Mouse (Mus musculus) heart, adult 2 months (tissue): ENCODE data around the gene 2010106E10Rik. TPM values are rescaled to one million over a fixed set of nuclear protein-coding genes. Genes with fewer than 3 reads are reported as not detected.

Experiments
- DNase-seq, 2 experiments: peaks; one replicate each; pipeline ENCODE4 v3.0.0; 2021
- H3K27ac ChIP-seq: fragments of 200-600 bp; 2 replicates; pipeline ENCODE4 v1.8.1; 2022
- H3K27me3 ChIP-seq: fragments of 200-500 bp; 2 replicates; pipeline ENCODE4 v1.6.1; 2012; ENCODE audit warnings: mild to moderate bottlenecking, low read length, inconsistent platforms, mixed read lengths; ENCODE audit not compliant: control insufficient read depth, insufficient read depth
- H3K36me3 ChIP-seq: fragments of 200-500 bp; 2 replicates; pipeline ENCODE4 v1.6.1; 2012; ENCODE audit warnings: low read length, inconsistent platforms; ENCODE audit not compliant: control insufficient read depth, insufficient read depth
- H3K4me1 ChIP-seq: fragments of 200-500 bp; 2 replicates; pipeline ENCODE4 v1.6.1; 2011; ENCODE audit warnings: low read length; ENCODE audit not compliant: control insufficient read depth, insufficient read depth
- H3K4me3 ChIP-seq: fragments of 200-600 bp; 2 replicates; pipeline ENCODE4 v1.8.1; 2022
- H3K79me2 ChIP-seq: fragments of 200-500 bp; replicated peaks from 2 replicates; pipeline ENCODE4 v1.6.1; 2012; ENCODE audit warnings: mild to moderate bottlenecking, inconsistent platforms, low read length, moderate library complexity, mixed read lengths; ENCODE audit not compliant: control insufficient read depth, insufficient read depth
- H3K9ac ChIP-seq: fragments of 200-500 bp; 2 replicates; pipeline ENCODE4 v1.6.1; 2012; ENCODE audit warnings: low read depth, mild to moderate bottlenecking, control low read depth, inconsistent platforms, low read length, mixed read lengths
- CTCF ChIP-seq: fragments of 200-600 bp; IDR thresholded peaks from 2 replicates; pipeline ENCODE4 v1.8.1; 2022; ENCODE audit warnings: antibody characterized with exemption, mild to moderate bottlenecking, moderate library complexity
- EP300 ChIP-seq: fragments of 200-500 bp; IDR thresholded peaks from 2 replicates; pipeline ENCODE4 v1.6.1; 2011; ENCODE audit warnings: low read depth, low read length, control low read depth; ENCODE audit not compliant: insufficient read depth
- POLR2A ChIP-seq: fragments of 200-500 bp; IDR thresholded peaks from 2 replicates; pipeline ENCODE4 v1.6.1; 2011; ENCODE audit warnings: mild to moderate bottlenecking, low read depth, low read length, control low read depth; ENCODE audit not compliant: insufficient read depth
- WGBS: fragments of 180-500 bp; shearing (Covaris S2); methylation state at CpG from one replicate; pipeline ENCODE4 v1.1.7; 2018; 5-methylcytosine and 5-hydroxymethylcytosine counted together
- intact Hi-C: fragments of 180-260 bp; cut with DNase I; formaldehyde crosslinking; loops from one replicate; pipeline ENCODE4 v1.15.1; 2025
- long read RNA-seq: library from polyadenylated mRNA; stranded (forward); transcript quantifications from one replicate; pipeline ENCODE4 v2.0.0, GENCODE M21; 2021
- polyA plus RNA-seq: library from polyadenylated mRNA; depleted of rRNA; stranded (reverse); fragments of >200 nt; gene quantifications from 2 replicates; pipeline ENCODE4 v1.2.3, GENCODE M21; 2012; rRNA removed
- total RNA-seq, 2 experiments: library from RNA; stranded (reverse); gene quantifications; 2 replicates each; pipeline ENCODE4 v1.2.3; 2021

The 2010106E10Rik gene
- total RNA-seq (not detected), polyA plus RNA-seq (not detected in 2 replicates)
- long read RNA-seq: 0 reads

DNA sequence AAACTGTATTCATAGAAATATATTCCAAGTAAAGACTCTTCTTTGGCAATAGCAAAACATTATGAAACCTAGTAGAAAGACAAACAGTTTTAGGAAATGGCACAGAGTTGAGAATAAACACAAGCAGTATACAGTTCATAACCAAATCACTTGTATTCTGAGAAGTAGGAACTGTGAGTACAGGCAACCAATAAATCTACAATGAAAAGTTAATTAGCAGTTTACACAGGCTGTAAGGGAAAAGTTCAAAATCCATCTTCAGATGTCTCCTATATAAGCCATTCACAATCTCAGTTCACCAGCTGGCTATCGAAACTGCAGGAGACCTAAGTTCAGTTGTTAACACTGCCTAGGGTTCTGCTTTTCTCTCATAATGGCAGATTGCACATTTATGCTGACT, at the start of gene 2010106E10Rik:
2010106E10Rik (plus strand) TSS at position 301 of the 400 bp plus-strand sequence.
- no peak for DNase-seq
- Histone ChIP-seq H3K9ac (no peak within 1 kb of the TSS), H3K4me1 (no peaks in the 10 kb centered on the region), H3K27me3 (no peaks in the 10 kb centered on the region), H3K36me3 (no peaks in the 10 kb centered on the region), H3K79me2 (no peaks in the 10 kb centered on the region), H3K27ac (no peak within 1 kb of the TSS), H3K4me3 (no peak within 1 kb of the TSS)
- TF ChIP-seq EP300 (no peak), POLR2A (no peak), CTCF (no peak)
- WGBS: 73% methylated on average over 1 of the region's 1 CpGs
- intact Hi-C loops: no loop called here

DNA sequence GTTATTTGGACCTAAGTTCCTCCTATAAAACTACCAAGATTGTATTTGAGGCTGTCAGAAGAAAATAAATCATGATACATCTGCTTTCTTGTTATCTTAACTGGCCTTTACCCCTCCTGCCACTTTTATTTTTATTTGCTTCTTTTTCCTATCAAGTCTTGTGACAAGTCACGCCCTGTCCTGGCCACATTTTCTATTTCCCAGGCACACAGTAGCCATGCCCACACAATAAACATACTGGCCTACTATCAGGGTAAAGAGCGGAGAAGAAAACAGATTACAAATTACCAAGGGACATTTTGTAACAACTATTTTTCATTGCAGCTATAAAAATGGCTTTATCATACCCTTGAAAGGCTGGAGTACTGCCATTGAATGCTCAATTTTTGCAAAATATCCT, 10.6 kb downstream of the 2010106E10Rik start:
- Histone ChIP-seq H3K79me2 (no peaks in the 10 kb centered on the region), H3K4me3 (no peak overlapping the region), H3K9ac (no peak overlapping the region), H3K27me3 (no peaks in the 10 kb centered on the region), H3K36me3 (no peaks in the 10 kb centered on the region), H3K4me1 (no peaks in the 10 kb centered on the region), H3K27ac (no peak overlapping the region)
- TF ChIP-seq CTCF (no peak), POLR2A (no peak), EP300 (no peak)
- intact Hi-C loops: no loop called here
- DNase-seq: no peak
- 54% methylated on average over 2 of the region's 2 CpGs for WGBS

DNA sequence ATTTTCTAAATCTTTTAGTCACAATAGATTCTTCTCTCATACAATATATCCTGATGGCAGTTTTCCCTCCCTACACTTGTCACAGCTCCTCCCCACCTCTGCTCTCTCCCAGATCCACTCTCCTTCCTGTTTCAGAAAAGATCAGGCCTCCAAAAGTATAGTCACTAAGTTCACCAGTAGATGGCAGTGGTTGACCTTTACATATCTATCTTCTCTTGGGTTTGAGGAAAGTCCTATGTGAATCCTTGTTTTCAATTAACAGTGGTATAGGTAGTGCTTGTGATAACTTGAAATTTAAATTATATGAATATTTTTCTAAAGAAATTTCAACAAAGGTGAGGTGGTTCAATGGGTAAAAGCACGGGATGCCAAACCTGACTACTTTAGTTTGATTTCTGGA, 29.7 kb downstream of the 2010106E10Rik start:
- no peak for DNase-seq
- Histone ChIP-seq H3K79me2 (no peaks in the 10 kb centered on the region), H3K9ac (no peak overlapping the region), H3K27ac (no peak overlapping the region), H3K4me3 (no peak overlapping the region), H3K27me3 (no peaks in the 10 kb centered on the region), H3K4me1 (no peaks in the 10 kb centered on the region), H3K36me3 (no peaks in the 10 kb centered on the region)
- WGBS: 60% methylated on average over 1 of the region's 1 CpGs
- intact Hi-C loops: loop anchor here (2.0 kb wide), 1 partner anchor 378 kb away; no protein-coding TSS in a partner anchor
- TF ChIP-seq CTCF (peak; percentile 68), EP300 (no peak), POLR2A (no peak)

DNA sequence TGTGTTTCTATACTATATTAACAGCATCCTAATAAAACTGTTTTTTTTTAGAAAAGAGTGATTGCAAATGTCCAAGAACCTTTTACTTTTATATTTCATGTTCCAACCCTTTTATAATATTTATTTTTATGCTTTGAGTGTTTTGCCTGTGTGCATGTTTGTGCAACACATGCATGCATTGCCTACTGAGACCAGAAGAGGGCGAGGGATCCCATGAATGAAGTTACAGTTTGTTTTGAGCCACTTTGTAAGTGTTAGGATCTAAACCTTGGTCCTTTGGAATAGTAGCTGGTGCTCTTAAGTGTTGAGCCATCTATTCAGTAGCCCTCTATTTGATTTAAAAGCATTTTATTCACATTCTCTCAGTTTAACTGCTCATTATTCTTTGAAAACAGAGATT, 48.0 kb downstream of the 2010106E10Rik start:
- no peak overlapping the region for H3K9ac ChIP-seq
- intact Hi-C loops: no loop called here
- H3K4me3 ChIP-seq: no peak overlapping the region
- 45% methylated on average over 1 of the region's 1 CpGs for WGBS
- no peak for TF ChIP-seq EP300
- TF ChIP-seq CTCF: peak; percentile 31
- no peak for TF ChIP-seq POLR2A
- DNase-seq: no peak
- no peaks in the 10 kb centered on the region for H3K27me3 ChIP-seq
- no peaks in the 10 kb centered on the region for H3K4me1 ChIP-seq
- no peaks in the 10 kb centered on the region for H3K36me3 ChIP-seq
- H3K79me2 ChIP-seq: no peaks in the 10 kb centered on the region
- no peak overlapping the region for H3K27ac ChIP-seq

DNA sequence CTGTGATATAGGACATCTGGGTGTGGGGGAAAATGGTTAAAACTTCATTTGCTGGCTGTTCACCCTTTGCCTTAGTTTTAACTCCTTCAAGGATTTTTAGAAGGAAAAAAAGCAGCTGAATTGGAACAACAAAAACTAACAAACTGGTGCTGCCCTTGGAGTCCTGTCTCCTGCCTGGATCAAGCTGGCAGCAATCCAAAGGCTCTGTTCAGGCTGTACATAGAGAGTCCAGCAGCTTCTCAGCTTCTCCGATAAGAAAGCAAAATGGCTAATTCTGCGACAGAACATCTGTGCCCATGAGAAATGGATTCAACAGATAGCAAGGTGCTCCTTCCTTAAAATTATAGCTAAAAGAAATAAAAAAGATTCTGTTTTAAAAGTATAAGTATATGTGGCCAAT, 72.6 kb downstream of the 2010106E10Rik start:
- 62% methylated on average over 2 of the region's 2 CpGs for WGBS
- no peaks in the 10 kb centered on the region for H3K79me2 ChIP-seq

DNA sequence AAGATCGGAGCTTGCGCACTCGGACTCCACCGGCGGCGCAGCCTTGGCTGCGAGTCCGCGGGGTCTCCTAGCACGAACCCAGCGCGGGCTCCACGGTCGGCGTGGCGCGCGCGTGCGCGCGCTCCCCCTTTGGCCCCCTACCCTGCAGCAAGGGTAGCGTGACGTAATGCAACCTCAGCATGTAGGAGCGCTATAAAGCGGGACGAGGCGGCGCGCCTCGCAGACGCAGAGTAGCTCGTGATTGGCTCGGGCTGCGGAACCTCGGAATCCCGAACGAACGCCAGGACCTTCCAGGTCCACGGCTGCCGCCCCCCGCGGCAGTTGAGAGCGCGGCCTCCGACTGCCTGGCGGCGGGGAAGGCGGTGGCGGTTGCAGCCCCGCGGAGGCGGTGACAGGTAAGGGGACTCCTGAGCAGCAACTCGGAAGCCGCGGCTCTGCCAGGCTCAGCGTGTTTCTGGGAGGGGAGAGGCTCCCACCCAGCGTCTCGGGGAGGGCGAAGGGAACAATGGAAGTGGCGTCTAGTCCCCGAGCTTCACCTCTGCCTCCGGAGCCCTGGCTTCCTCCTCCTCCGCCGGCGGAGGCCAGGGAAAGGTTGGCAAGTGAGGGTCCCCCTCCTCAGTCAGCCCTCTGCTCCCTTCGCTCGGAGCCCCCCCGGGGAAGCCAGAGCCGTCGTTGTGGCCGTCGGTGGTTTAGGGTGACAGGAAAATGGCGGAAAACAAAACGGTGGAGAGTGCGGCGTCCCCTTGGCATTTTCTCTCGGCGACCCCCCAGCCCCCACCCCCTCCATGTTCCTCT, 105.6 kb downstream of the 2010106E10Rik start, which contains the start of gene Zfp711:
Zfp711 (plus strand) TSS at position 16 of the 795 bp plus-strand sequence.
- Histone ChIP-seq H3K27me3 (no peaks in the 10 kb centered on the region), H3K79me2 (no peaks in the 10 kb centered on the region), H3K4me3 (peak within 1 kb of the TSS; percentile 58), H3K9ac (peak within 1 kb of the TSS; percentile 68), H3K4me1 (no peaks in the 10 kb centered on the region), H3K36me3 (no peaks in the 10 kb centered on the region), H3K27ac (no peak within 1 kb of the TSS)
- 21% methylated on average over 77 of the region's 79 CpGs for WGBS
- TF ChIP-seq EP300 (no peak), POLR2A (0 out of 2 replicates have a peak, but pooled peaks have one; percentile 21), CTCF (no peak)
- intact Hi-C loops: no loop called here
- peak; percentile 33 to 41 for DNase-seq

More for the DNA sequence above, 72.6 kb downstream of the 2010106E10Rik start:
- H3K27me3 ChIP-seq: no peaks in the 10 kb centered on the region
- no peak for TF ChIP-seq CTCF
- TF ChIP-seq EP300: no peak
- no peak for TF ChIP-seq POLR2A
- DNase-seq: no peak
- H3K9ac ChIP-seq: no peak overlapping the region
- H3K4me1 ChIP-seq: no peaks in the 10 kb centered on the region
- intact Hi-C loops: no loop called here
- no peaks in the 10 kb centered on the region for H3K36me3 ChIP-seq
- no peak overlapping the region for H3K27ac ChIP-seq
- H3K4me3 ChIP-seq: no peak overlapping the region
